Mouse (Mus musculus): Measurements from ENCODE around the gene Tlr12.

DNA sequence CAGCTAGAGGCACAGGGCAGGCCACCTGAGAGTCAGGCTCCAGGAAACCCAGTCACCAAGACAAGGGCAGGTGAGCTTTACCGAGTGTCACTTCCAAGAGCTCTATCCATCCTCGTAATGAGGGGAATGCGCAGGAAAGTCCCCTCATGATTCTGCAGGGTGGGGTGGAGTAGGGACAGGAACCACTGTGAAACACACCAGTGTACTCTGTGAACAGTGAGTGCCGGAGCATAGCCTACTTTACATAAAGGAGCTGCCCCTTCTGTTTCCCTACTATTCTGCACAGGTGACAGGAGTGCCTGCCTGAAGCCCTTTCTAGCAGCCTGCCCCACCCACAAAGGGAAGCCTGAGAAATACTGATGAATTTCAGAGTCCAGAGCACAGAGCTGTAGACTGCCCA, 25.1 kb downstream of the Tlr12 start:
- no peak for TF ChIP-seq CTCF (IDR thresholded peaks at IDR 0.05; ENCODE audit: extremely low read depth, insufficient read depth, insufficient read length, insufficient replicate concordance)
- TF ChIP-seq POLR2A (IDR thresholded peaks at IDR 0.05; ENCODE audit: low read depth, low read length), result no peak

Measured in spleen, adult 2 months (tissue).